Mouse (Mus musculus): ENCODE measurements around the gene Fez1. TPM values are rescaled to one million over a fixed set of nuclear protein-coding genes. Genes with fewer than 3 reads are reported as not detected.
A peak's percentile ranks its signal among the peaks of the same experiment; 100 is the strongest.

The Fez1 gene
- polyA plus RNA-seq, 1 experiment from 2014 or later: 24.0 TPM

DNA sequence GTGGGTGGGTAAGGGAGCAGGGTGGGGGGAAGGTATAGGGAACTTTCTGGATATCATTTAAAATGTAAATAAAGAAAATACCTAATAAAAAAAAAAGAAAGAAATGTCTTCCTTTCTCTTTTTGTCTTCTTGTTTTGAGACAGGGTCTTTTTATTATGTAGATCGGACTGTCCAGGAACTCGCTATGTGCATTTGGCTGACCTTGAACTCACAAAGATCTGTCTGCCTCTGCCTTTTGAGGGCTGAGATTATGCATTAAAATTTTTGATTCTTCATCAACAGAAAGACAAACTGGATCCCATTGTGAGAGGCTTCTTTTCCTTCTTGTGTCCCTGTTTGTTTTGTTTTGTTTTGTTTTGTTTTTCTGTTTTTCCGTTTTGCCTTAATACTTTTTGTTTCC is 18.7 kb upstream of the Fez1 start:
- WGBS: 89% methylated on average over 3 of the region's 3 CpGs
- Histone ChIP-seq H3K36me3 (ENCODE audit: control insufficient read depth, insufficient read depth, low read length) (no peaks in the 10 kb centered on the region), H3K27ac (ENCODE audit: low read length) (no peak overlapping the region), H3K4me1 (ENCODE audit: control insufficient read depth, insufficient read depth, low read length) (no peaks in the 10 kb centered on the region), H3K9me3 (ENCODE audit: control insufficient read depth, low read depth, low read length) (no peaks in the 10 kb centered on the region), H3K27me3 (ENCODE audit: control insufficient read depth, insufficient read depth, low read length) (no peaks in the 10 kb centered on the region), H3K4me3 (ENCODE audit: low read depth, low read length) (no peak overlapping the region), H3K9ac (replicated peaks; ENCODE audit: low read depth, low read length) (no peak overlapping the region), H3K4me2 (replicated peaks; ENCODE audit: low read depth, low read length) (no peak overlapping the region)
- ATAC-seq (ENCODE audit: insufficient number of reproducible peaks, insufficient read depth, low FRiP score, low read depth): no peak

DNA sequence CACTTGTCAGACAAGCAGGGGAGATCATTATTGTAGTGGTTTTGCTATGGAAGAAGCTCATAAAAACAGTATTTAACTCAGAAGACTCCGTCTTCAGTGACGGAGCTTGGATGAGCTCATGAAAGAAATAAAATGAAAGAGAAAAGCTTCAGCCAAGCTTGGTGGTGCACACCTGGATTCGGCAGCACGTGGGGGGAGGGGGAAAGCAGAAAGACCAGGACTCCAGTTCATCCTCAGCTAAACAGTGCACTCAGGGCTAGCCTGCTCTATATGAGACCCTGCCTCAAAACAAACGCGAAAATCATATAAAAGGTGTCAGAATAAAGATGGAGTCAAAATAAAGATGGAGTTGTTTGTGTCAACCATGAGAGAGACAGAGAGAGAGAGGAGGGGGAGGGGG is 18.3 kb upstream of the Fez1 start:
- no peaks in the 10 kb centered on the region for H3K9me3 ChIP-seq (ENCODE audit: control insufficient read depth, low read depth, low read length)
- no peak overlapping the region for H3K4me2 ChIP-seq (replicated peaks; ENCODE audit: low read depth, low read length)
- 71% methylated on average over 6 of the region's 6 CpGs for WGBS
- H3K4me1 ChIP-seq (ENCODE audit: control insufficient read depth, insufficient read depth, low read length): no peaks in the 10 kb centered on the region
- no peaks in the 10 kb centered on the region for H3K36me3 ChIP-seq (ENCODE audit: control insufficient read depth, insufficient read depth, low read length)
- H3K27me3 ChIP-seq (ENCODE audit: control insufficient read depth, insufficient read depth, low read length): no peaks in the 10 kb centered on the region
- no peak overlapping the region for H3K4me3 ChIP-seq (ENCODE audit: low read depth, low read length)
- H3K9ac ChIP-seq (replicated peaks; ENCODE audit: low read depth, low read length): no peak overlapping the region
- no peak for ATAC-seq (ENCODE audit: insufficient number of reproducible peaks, insufficient read depth, low FRiP score, low read depth)
- no peak overlapping the region for H3K27ac ChIP-seq (ENCODE audit: low read length)

GRCm38 (mm10) chr9:36803926-36804325 is 17.7 kb upstream of the Fez1 start:
- WGBS: 71% methylated on average over 3 of the region's 3 CpGs
- Histone ChIP-seq H3K9ac (replicated peaks; ENCODE audit: low read depth, low read length) (no peak overlapping the region), H3K4me3 (ENCODE audit: low read depth, low read length) (no peak overlapping the region), H3K27ac (ENCODE audit: low read length) (no peak overlapping the region), H3K4me1 (ENCODE audit: control insufficient read depth, insufficient read depth, low read length) (no peaks in the 10 kb centered on the region), H3K9me3 (ENCODE audit: control insufficient read depth, low read depth, low read length) (no peaks in the 10 kb centered on the region), H3K36me3 (ENCODE audit: control insufficient read depth, insufficient read depth, low read length) (no peaks in the 10 kb centered on the region), H3K4me2 (replicated peaks; ENCODE audit: low read depth, low read length) (no peak overlapping the region), H3K27me3 (ENCODE audit: control insufficient read depth, insufficient read depth, low read length) (no peaks in the 10 kb centered on the region)
- ATAC-seq (ENCODE audit: insufficient number of reproducible peaks, insufficient read depth, low FRiP score, low read depth): no peak

GRCm38 (mm10) chr9:36805256-36805975 is 16.2 kb upstream of the Fez1 start:
- H3K4me1 ChIP-seq (ENCODE audit: control insufficient read depth, insufficient read depth, low read length): no peaks in the 10 kb centered on the region
- H3K27me3 ChIP-seq (ENCODE audit: control insufficient read depth, insufficient read depth, low read length): no peaks in the 10 kb centered on the region
- no peak overlapping the region for H3K9ac ChIP-seq (replicated peaks; ENCODE audit: low read depth, low read length)
- H3K9me3 ChIP-seq (ENCODE audit: control insufficient read depth, low read depth, low read length): no peaks in the 10 kb centered on the region
- H3K4me3 ChIP-seq (ENCODE audit: low read depth, low read length): no peak overlapping the region
- WGBS: 78% methylated on average over 3 of the region's 3 CpGs
- ATAC-seq (ENCODE audit: insufficient number of reproducible peaks, insufficient read depth, low FRiP score, low read depth): no peak
- H3K4me2 ChIP-seq (replicated peaks; ENCODE audit: low read depth, low read length): no peak overlapping the region
- no peaks in the 10 kb centered on the region for H3K36me3 ChIP-seq (ENCODE audit: control insufficient read depth, insufficient read depth, low read length)
- H3K27ac ChIP-seq (ENCODE audit: low read length): no peak overlapping the region

DNA sequence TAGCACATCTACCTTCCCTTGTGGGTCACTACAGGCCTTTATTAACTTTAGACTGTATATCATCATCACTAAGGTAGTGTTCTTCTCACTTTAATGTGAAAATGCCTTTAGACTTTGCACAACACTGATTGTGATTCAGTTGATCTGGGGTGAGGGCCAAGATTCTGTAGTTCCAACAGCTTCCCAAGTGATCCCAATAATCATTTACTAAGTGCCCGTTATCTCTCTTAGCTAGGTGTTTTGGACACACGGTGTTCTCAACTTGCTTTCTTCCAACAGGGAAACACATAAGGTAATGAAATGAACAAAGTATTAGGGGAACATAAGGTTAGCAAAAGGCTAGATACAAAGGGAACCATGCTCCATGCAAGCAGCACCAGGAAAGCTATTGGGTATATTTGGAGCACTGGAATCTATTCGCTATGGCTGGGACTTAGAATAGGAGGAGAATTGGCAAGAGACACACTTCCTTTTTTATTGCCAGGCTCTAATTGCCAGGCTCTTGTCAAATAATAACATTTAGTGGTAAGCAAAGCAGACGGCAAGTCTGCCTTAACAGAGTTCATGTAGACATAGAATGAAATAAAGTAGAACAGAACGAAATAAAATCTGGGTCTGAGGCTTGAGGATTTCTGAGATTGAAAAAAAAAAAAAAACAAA is 13.4 kb upstream of the Fez1 start:
- Histone ChIP-seq H3K4me1 (ENCODE audit: control insufficient read depth, insufficient read depth, low read length) (no peaks in the 10 kb centered on the region), H3K9ac (replicated peaks; ENCODE audit: low read depth, low read length) (no peak overlapping the region), H3K4me2 (replicated peaks; ENCODE audit: low read depth, low read length) (no peak overlapping the region), H3K4me3 (ENCODE audit: low read depth, low read length) (no peak overlapping the region), H3K9me3 (ENCODE audit: control insufficient read depth, low read depth, low read length) (no peaks in the 10 kb centered on the region), H3K36me3 (ENCODE audit: control insufficient read depth, insufficient read depth, low read length) (no peaks in the 10 kb centered on the region), H3K27ac (ENCODE audit: low read length) (no peak overlapping the region), H3K27me3 (ENCODE audit: control insufficient read depth, insufficient read depth, low read length) (no peaks in the 10 kb centered on the region)
- 80% methylated on average over 5 of the region's 5 CpGs for WGBS
- ATAC-seq (ENCODE audit: insufficient number of reproducible peaks, insufficient read depth, low FRiP score, low read depth): no peak

- no peaks in the 10 kb centered on the region for H3K36me3 ChIP-seq (ENCODE audit: control insufficient read depth, insufficient read depth, low read length)
- no peaks in the 10 kb centered on the region for H3K9me3 ChIP-seq (ENCODE audit: control insufficient read depth, low read depth, low read length)
- no peak overlapping the region for H3K27ac ChIP-seq (ENCODE audit: low read length)
- ATAC-seq (ENCODE audit: insufficient number of reproducible peaks, insufficient read depth, low FRiP score, low read depth): no peak
- WGBS: 70% methylated on average over 3 of the region's 3 CpGs
- H3K27me3 ChIP-seq (ENCODE audit: control insufficient read depth, insufficient read depth, low read length): no peaks in the 10 kb centered on the region
- H3K4me3 ChIP-seq (ENCODE audit: low read depth, low read length): no peak overlapping the region
- no peak overlapping the region for H3K4me2 ChIP-seq (replicated peaks; ENCODE audit: low read depth, low read length)
- H3K4me1 ChIP-seq (ENCODE audit: control insufficient read depth, insufficient read depth, low read length): no peaks in the 10 kb centered on the region
- no peak overlapping the region for H3K9ac ChIP-seq (replicated peaks; ENCODE audit: low read depth, low read length)
Measured at GRCm38 (mm10) chr9:36814486-36814885, 7.2 kb upstream of the Fez1 start.

DNA sequence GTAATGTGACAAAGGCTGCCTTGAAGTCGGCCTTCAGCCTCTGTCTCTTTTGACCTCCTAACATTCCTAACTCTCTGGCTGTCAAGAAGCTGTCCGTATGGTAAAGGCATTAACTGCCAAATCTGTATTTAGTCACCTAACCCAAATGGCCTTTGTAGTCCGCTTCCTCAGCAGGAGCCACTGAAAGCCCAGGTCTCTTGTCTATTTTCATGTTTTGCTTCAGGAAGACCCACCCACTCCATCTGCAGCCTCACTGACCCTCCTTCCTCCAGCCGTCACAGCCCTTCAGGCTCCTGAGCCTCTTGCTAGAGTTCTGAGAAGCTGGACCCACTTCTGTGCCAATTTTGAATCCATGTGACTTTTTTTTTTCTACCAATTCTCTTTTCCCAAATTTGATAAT is 2.8 kb upstream of the Fez1 start:
- no peak for ATAC-seq (ENCODE audit: insufficient number of reproducible peaks, insufficient read depth, low FRiP score, low read depth)
- H3K36me3 ChIP-seq (ENCODE audit: control insufficient read depth, insufficient read depth, low read length): no peaks in the 10 kb centered on the region
- H3K27me3 ChIP-seq (ENCODE audit: control insufficient read depth, insufficient read depth, low read length): no peaks in the 10 kb centered on the region
- no peak overlapping the region for H3K4me2 ChIP-seq (replicated peaks; ENCODE audit: low read depth, low read length)
- H3K9ac ChIP-seq (replicated peaks; ENCODE audit: low read depth, low read length): no peak overlapping the region
- WGBS: 54% methylated on average over 4 of the region's 4 CpGs
- H3K4me3 ChIP-seq (ENCODE audit: low read depth, low read length): no peak overlapping the region
- peaks cover 6% of the 10 kb centered on the region; the same call in 1 of the 2 replicates for H3K4me1 ChIP-seq (ENCODE audit: control insufficient read depth, insufficient read depth, low read length)
- H3K9me3 ChIP-seq (ENCODE audit: control insufficient read depth, low read depth, low read length): no peaks in the 10 kb centered on the region
- no peak overlapping the region for H3K27ac ChIP-seq (ENCODE audit: low read length)

GRCm38 (mm10) chr9:36820969-36821643 is 558 bp upstream of the Fez1 start:
- Histone ChIP-seq H3K9me3 (ENCODE audit: control insufficient read depth, low read depth, low read length) (no peaks in the 10 kb centered on the region), H3K36me3 (ENCODE audit: control insufficient read depth, insufficient read depth, low read length) (no peaks in the 10 kb centered on the region), H3K4me2 (replicated peaks; ENCODE audit: low read depth, low read length) (peak overlapping the region; percentile 1; the same call in 1 of the 2 replicates), H3K9ac (replicated peaks; ENCODE audit: low read depth, low read length) (no peak overlapping the region), H3K4me3 (ENCODE audit: low read depth, low read length) (no peak overlapping the region), H3K27ac (ENCODE audit: low read length) (no peak overlapping the region), H3K27me3 (ENCODE audit: control insufficient read depth, insufficient read depth, low read length) (no peaks in the 10 kb centered on the region), H3K4me1 (ENCODE audit: control insufficient read depth, insufficient read depth, low read length) (peaks cover 6% of the 10 kb centered on the region; the same call in 1 of the 2 replicates)
- 37% methylated on average over 9 of the region's 9 CpGs for WGBS
- ATAC-seq (ENCODE audit: insufficient number of reproducible peaks, insufficient read depth, low FRiP score, low read depth): peak; percentile 33; the same call in 1 of the 2 replicates
